Mouse (Mus musculus) heart, postnatal 0 days (tissue): ENCODE results near the gene Glt28d2. TPM values are rescaled to one million over a fixed set of nuclear protein-coding genes. Genes with fewer than 3 reads are reported as not detected.
A peak's percentile ranks its signal among the peaks of the same experiment; 100 is the strongest.

Source experiments
- ATAC-seq: fragments of 200-750 bp; cut with Nextera tagmentation; 2 replicates; pipeline ENCODE4 v1.8.0; 2017; ENCODE audit warnings: low read depth, moderate number of reproducible peaks, moderate library complexity; ENCODE audit not compliant: insufficient read depth
- DNase-seq: peaks from one replicate; pipeline ENCODE4 v3.0.0-alpha.2; 2016; ENCODE audit warnings: low spot score
- H3K27ac ChIP-seq: fragments of 300-500 bp; sonication (generic); 2 replicates; pipeline ENCODE4 v1.5.1; 2014; ENCODE audit warnings: low read depth, mild to moderate bottlenecking
- H3K27me3 ChIP-seq: fragments of 300-500 bp; sonication (generic); 2 replicates; pipeline ENCODE4 v1.6.1; 2014; ENCODE audit warnings: low read length, mixed read lengths; ENCODE audit not compliant: control insufficient read depth, insufficient read depth
- H3K36me3 ChIP-seq: fragments of 300-500 bp; sonication (generic); replicated peaks from 2 replicates; pipeline ENCODE4 v1.6.1; 2014; ENCODE audit warnings: low read length, mixed read lengths; ENCODE audit not compliant: control insufficient read depth, insufficient read depth
- H3K4me1 ChIP-seq: fragments of 300-500 bp; sonication (generic); 2 replicates; pipeline ENCODE4 v1.6.1; 2014; ENCODE audit warnings: antibody characterized with exemption; ENCODE audit not compliant: control insufficient read depth, insufficient read depth
- H3K4me2 ChIP-seq: fragments of 300-500 bp; sonication (generic); 2 replicates; pipeline ENCODE4 v1.6.1; 2014; ENCODE audit warnings: low read depth, mild to moderate bottlenecking, low read length, moderate library complexity
- H3K4me3 ChIP-seq: fragments of 300-500 bp; sonication (generic); 2 replicates; pipeline ENCODE4 v1.5.1; 2014; ENCODE audit warnings: low read depth, low read length
- H3K9ac ChIP-seq: fragments of 300-500 bp; sonication (generic); replicated peaks from 2 replicates; pipeline ENCODE4 v1.6.1; 2014; ENCODE audit warnings: low read depth, low read length, mixed read lengths
- H3K9me3 ChIP-seq: fragments of 300-500 bp; sonication (generic); replicated peaks from 2 replicates; pipeline ENCODE4 v1.6.1; 2016; ENCODE audit warnings: low read length; ENCODE audit not compliant: control insufficient read depth
- CTCF ChIP-seq: IDR thresholded peaks from 2 replicates; pipeline ENCODE4 v1.5.1; 2016; ENCODE audit warnings: antibody characterized with exemption, control low read depth, low read depth
- EP300 ChIP-seq: IDR thresholded peaks from 2 replicates; pipeline ENCODE4 v1.6.1; 2016; ENCODE audit warnings: antibody characterized with exemption, low read depth
- WGBS: fragments of 180-500 bp; shearing (Covaris S2); extraction: QIAGEN DNeasy Blood & Tissue Kit; methylation state at CpG from one replicate; pipeline ENCODE4 v1.1.7; 2014; 5-methylcytosine and 5-hydroxymethylcytosine counted together
- polyA plus RNA-seq: library from polyadenylated mRNA; unstranded; fragments of >200 nt; fragmentation: Nextera tagmentation; extraction: Ambion mirVana; gene quantifications from 2 replicates; pipeline ENCODE4 v1.2.1, GENCODE M21; 2015
- total RNA-seq: library from RNA; depleted of rRNA; stranded (reverse); fragments of >200 nt; gene quantifications from 2 replicates; pipeline ENCODE4 v1.2.3, GENCODE M21; 2014; ENCODE audit warnings: low replicate concordance

Glt28d2 gene
- total and polyA plus RNA-seq, 2 experiments from 2014 or later: 3.6 to 3.9 TPM

DNA sequence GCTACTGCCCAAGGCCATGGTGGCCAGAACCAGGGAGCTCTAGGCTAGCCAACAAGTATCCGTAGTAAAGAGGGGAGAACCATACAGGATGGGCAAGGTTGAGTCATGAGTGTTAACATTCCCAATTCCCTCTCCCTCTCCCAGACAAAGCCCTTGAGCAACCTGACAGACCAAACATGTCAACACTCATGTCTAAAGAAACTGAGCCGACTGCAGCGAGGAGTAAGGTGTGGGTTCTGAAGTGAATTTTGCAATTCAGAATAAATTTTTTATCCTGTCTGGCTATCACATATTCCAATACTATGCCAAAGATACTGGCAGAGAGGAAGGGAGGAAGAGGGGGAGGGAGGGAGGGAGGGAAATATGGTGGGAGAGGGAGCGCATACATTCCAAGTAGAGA is 33.6 kb downstream of the Glt28d2 start:
- no peaks in the 10 kb centered on the region for H3K9me3 ChIP-seq
- 54% methylated on average over 4 of the region's 4 CpGs for WGBS
- no peak for TF ChIP-seq EP300
- TF ChIP-seq CTCF: no peak
- H3K27me3 ChIP-seq: no peaks in the 10 kb centered on the region
- H3K4me1 ChIP-seq: peaks cover 25% of the 10 kb centered on the region
- no peak for DNase-seq
- H3K27ac ChIP-seq: no peak overlapping the region
- H3K4me2 ChIP-seq: no peak overlapping the region
- H3K9ac ChIP-seq: no peak overlapping the region
- H3K36me3 ChIP-seq: no peaks in the 10 kb centered on the region
- no peak for ATAC-seq
- no peak overlapping the region for H3K4me3 ChIP-seq

DNA sequence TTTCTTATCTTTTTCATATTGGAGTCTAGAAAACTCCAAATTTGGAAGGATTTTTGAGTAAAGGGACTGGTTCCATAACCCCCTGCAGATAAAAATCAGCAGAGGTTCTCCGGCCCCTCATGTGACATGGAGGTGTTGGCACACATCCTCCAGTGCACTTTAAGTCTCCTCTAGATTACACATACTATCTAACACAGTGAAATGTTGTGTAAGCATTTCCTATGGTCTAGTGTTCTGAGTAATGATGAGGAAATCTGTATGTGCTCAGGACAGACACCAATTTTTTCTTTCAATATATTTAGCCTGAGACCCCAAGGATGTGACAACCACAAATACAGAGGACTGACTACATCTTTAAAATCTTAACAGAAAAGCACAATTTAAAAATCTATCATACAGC is 37.2 kb downstream of the Glt28d2 start:
- DNase-seq: no peak
- 40% methylated on average over 1 of the region's 1 CpGs for WGBS

DNA sequence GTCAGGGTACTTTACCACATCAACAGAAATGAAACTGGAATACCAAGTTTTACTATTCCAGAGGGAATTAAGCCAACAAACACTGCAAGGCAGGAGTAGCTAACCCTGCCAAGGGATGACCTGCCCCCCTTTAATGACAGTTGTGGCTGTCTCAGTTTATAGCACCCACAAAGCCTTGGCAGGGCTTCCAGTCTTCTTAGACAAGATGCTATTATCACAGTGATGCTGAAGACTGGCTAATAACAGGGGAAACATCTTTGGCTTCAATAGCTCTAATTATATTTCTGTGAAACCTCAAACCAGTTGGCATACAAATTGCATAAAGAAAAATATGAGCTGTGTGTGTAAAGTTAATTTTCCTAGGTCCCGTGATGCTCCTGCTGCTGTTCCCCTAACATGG is 41.0 kb downstream of the Glt28d2 start:
- H3K9ac ChIP-seq: no peak overlapping the region
- no peak overlapping the region for H3K4me2 ChIP-seq
- H3K27ac ChIP-seq: no peak overlapping the region
- 90% methylated on average over 1 of the region's 1 CpGs for WGBS
- H3K9me3 ChIP-seq: no peaks in the 10 kb centered on the region
- ATAC-seq: no peak
- no peaks in the 10 kb centered on the region for H3K36me3 ChIP-seq
- no peak for DNase-seq
- H3K4me3 ChIP-seq: no peak overlapping the region
- peaks cover 13% of the 10 kb centered on the region for H3K4me1 ChIP-seq
- H3K27me3 ChIP-seq: no peaks in the 10 kb centered on the region
- no peak for TF ChIP-seq CTCF
- no peak for TF ChIP-seq EP300

More for the DNA sequence above, 37.2 kb downstream of the Glt28d2 start:
- H3K4me2 ChIP-seq: no peak overlapping the region
- no peak overlapping the region for H3K27ac ChIP-seq
- H3K9ac ChIP-seq: no peak overlapping the region
- no peaks in the 10 kb centered on the region for H3K27me3 ChIP-seq
- no peaks in the 10 kb centered on the region for H3K36me3 ChIP-seq
- no peaks in the 10 kb centered on the region for H3K9me3 ChIP-seq
- ATAC-seq: no peak
- H3K4me1 ChIP-seq: peaks cover 6% of the 10 kb centered on the region; the same call in 1 of the 2 replicates
- H3K4me3 ChIP-seq: no peak overlapping the region
- no peak for TF ChIP-seq EP300
- no peak for TF ChIP-seq CTCF

GRCm38 (mm10) chr3:85845341-85845740 is 42.0 kb downstream of the Glt28d2 start:
- TF ChIP-seq CTCF: no peak
- no peak for TF ChIP-seq EP300
- DNase-seq (no peak), ATAC-seq (no peak)
- no peak overlapping the region for H3K4me3 ChIP-seq
- no peak overlapping the region for H3K4me2 ChIP-seq
- no peaks in the 10 kb centered on the region for H3K9me3 ChIP-seq
- peak overlapping the region; percentile 34; the same call in 1 of the 2 replicates for H3K27ac ChIP-seq
- no peaks in the 10 kb centered on the region for H3K36me3 ChIP-seq
- no peaks in the 10 kb centered on the region for H3K27me3 ChIP-seq
- 59% methylated on average over 6 of the region's 6 CpGs for WGBS
- H3K4me1 ChIP-seq: peaks cover 12% of the 10 kb centered on the region
- H3K9ac ChIP-seq: no peak overlapping the region

GRCm38 (mm10) chr3:85842881-85843218 is 44.5 kb downstream of the Glt28d2 start:
- peak overlapping the region; percentile 89 for H3K27ac ChIP-seq
- peak overlapping the region; percentile 22; the same call in 1 of the 2 replicates for H3K4me2 ChIP-seq
- no peaks in the 10 kb centered on the region for H3K27me3 ChIP-seq
- no peaks in the 10 kb centered on the region for H3K9me3 ChIP-seq
- H3K4me3 ChIP-seq: no peak overlapping the region
- ATAC-seq (no peak), DNase-seq (peak; percentile 35)
- no peak overlapping the region for H3K9ac ChIP-seq
- H3K4me1 ChIP-seq: peaks cover 19% of the 10 kb centered on the region
- no peaks in the 10 kb centered on the region for H3K36me3 ChIP-seq
- TF ChIP-seq CTCF (no peak), EP300 (no peak)

GRCm38 (mm10) chr3:85842177-85842880 is 45.0 kb downstream of the Glt28d2 start:
- H3K4me2 ChIP-seq: peak overlapping the region; percentile 22
- peak overlapping the region; percentile 89 for H3K27ac ChIP-seq
- DNase-seq: peak; percentile 27

More at GRCm38 (mm10) chr3:85842177-85842880, 45.0 kb downstream of the Glt28d2 start:
- WGBS: 16% methylated on average over 9 of the region's 9 CpGs
- Histone ChIP-seq H3K27me3 (no peaks in the 10 kb centered on the region), H3K9me3 (no peaks in the 10 kb centered on the region), H3K4me3 (peak overlapping the region; percentile 12; the same call in 1 of the 2 replicates), H3K9ac (0 out of 2 replicates have a peak overlapping the region, but pooled peaks have one; percentile 18), H3K4me1 (peaks cover 22% of the 10 kb centered on the region), H3K36me3 (no peaks in the 10 kb centered on the region)
- TF ChIP-seq EP300 (no peak), CTCF (no peak)
- ATAC-seq: peak; percentile 49; the same call in 1 of the 2 replicates
